Mouse (Mus musculus): Measurements from ENCODE around the gene Sp100.

DNA sequence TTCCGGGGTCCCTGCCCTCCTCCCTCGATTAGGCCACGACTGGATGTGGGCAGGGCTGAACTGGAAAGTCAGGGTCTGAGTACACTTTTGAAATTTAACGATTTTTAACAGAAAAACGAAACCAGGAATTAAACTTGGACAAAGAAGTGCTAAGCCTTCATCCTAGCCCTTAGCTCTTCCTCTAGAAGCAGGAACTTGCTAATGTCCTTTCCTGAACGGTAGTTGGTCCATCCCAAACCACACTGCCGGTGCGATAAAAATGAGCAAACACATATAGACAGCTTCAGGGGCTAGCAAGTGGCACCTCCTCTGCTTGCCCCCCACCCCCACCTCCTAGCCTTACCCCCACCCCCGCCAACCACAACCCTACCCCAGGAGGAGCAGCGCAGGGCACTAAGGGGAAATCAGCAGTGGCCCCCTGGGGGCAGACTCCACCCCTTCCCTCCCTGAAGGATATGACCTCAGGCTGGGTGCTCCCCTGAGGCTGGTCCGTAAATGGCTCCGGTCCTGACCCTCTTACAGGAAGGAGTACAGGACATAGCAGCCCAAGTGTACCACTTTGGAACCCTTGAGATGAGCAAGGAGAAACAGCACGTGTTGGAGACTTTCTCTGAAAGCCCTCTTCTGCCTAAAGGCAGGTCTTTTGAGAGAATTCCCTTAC is 85.8 kb downstream of the Sp100 start:
- TF ChIP-seq MAX (IDR thresholded peaks at IDR 0.05; ENCODE audit: low read depth) (no peak), TCF12 (IDR thresholded peaks at IDR 0.05; ENCODE audit: insufficient read depth, poor library complexity, severe bottlenecking) (no peak), POLR2A (IDR thresholded peaks at IDR 0.05; ENCODE audit: insufficient read length, low read depth) (no peak), POLR2AphosphoS2 (IDR thresholded peaks at IDR 0.05; ENCODE audit: insufficient read length, low read depth) (no peak), SRF (IDR thresholded peaks at IDR 0.05; ENCODE audit: control insufficient read depth, insufficient read length, low read depth) (no peak), MYOG (IDR thresholded peaks at IDR 0.05; ENCODE audit: control insufficient read depth in 1 of 3, insufficient read depth in 1 of 3, insufficient read length in 2 of 3, low read depth in 2 of 3) (no peak), REST (IDR thresholded peaks at IDR 0.05; ENCODE audit: insufficient read depth, insufficient read length) (no peak), MYOD1 (IDR thresholded peaks at IDR 0.05; ENCODE audit: control insufficient read depth in 1 of 3, insufficient read length in 2 of 3, low read depth in 2 of 3) (no peak), TCF3 (IDR thresholded peaks at IDR 0.05; ENCODE audit: insufficient read length, low read depth) (no peak), E2F4 (IDR thresholded peaks at IDR 0.05; ENCODE audit: insufficient read depth) (no peak)
